Mouse (Mus musculus) MEL (cell line): ENCODE results near the gene Xirp2. TPM values are rescaled to one million over a fixed set of nuclear protein-coding genes. Genes with fewer than 3 reads are reported as not detected.

Experiments used
- DNase-seq: peaks from one replicate; pipeline ENCODE4 v3.0.0; 2011; ENCODE audit warnings: low read depth, low spot score
- H3K27ac ChIP-seq: 2 replicates; pipeline ENCODE4 v1.5.1; 2012; ENCODE audit warnings: low read depth, mild to moderate bottlenecking, control low read depth, low read length, moderate library complexity; ENCODE audit not compliant: control insufficient read depth
- H3K27me3 ChIP-seq, 2 experiments: fragments of 150-350 bp in 1 of 2; sonication (generic) in 1 of 2; 2 replicates each; pipeline ENCODE4 v1.6.1; 2012; ENCODE audit warnings: low read length in 2 of 2, mild to moderate bottlenecking in 2 of 2, improper control_type of control experiment in 1 of 2, moderate library complexity in 1 of 2; ENCODE audit not compliant: insufficient read depth in 2 of 2, control insufficient read depth in 1 of 2
- H3K36me3 ChIP-seq, 2 experiments: 2 replicates each; pipeline ENCODE4 v1.6.1; 2012 to 2014; ENCODE audit warnings: low read length in 2 of 2, improper control_type of control experiment in 1 of 2, inconsistent platforms in 1 of 2, mild to moderate bottlenecking in 1 of 2; ENCODE audit not compliant: insufficient read depth in 2 of 2, control insufficient read depth in 1 of 2
- H3K4me1 ChIP-seq, 2 experiments: fragments of 150-350 bp in 1 of 2; sonication (generic) in 1 of 2; 2 replicates each; pipeline ENCODE4 v1.6.1; 2012; ENCODE audit warnings: low read length in 2 of 2, improper control_type of control experiment in 1 of 2, mild to moderate bottlenecking in 1 of 2; ENCODE audit not compliant: insufficient read depth in 2 of 2, control insufficient read depth in 1 of 2
- H3K4me3 ChIP-seq, 2 experiments: fragments of 150-350 bp in 1 of 2; sonication (generic) in 1 of 2; 2 replicates each; pipeline ENCODE4 v1.5.1; 2012; ENCODE audit warnings: low read depth in 2 of 2, low read length in 2 of 2, mild to moderate bottlenecking in 2 of 2, moderate library complexity in 2 of 2, control low read depth in 1 of 2, improper control_type of control experiment in 1 of 2; ENCODE audit not compliant: control insufficient read depth in 1 of 2, insufficient read depth in 1 of 2
- H3K79me2 ChIP-seq: 2 replicates; pipeline ENCODE4 v1.6.1; 2012; ENCODE audit warnings: mild to moderate bottlenecking, low read length, moderate library complexity; ENCODE audit not compliant: control insufficient read depth, poor library complexity, insufficient read depth
- H3K9ac ChIP-seq: 2 replicates; pipeline ENCODE4 v1.6.1; 2012; ENCODE audit warnings: low read depth, mild to moderate bottlenecking, control low read depth, low read length, moderate library complexity; ENCODE audit not compliant: control insufficient read depth, poor library complexity, severe bottlenecking
- H3K9me3 ChIP-seq: fragments of 150-350 bp; sonication (generic); replicated peaks from 2 replicates; pipeline ENCODE4 v1.6.1; 2012; ENCODE audit warnings: mild to moderate bottlenecking, low read length, improper control_type of control experiment, moderate library complexity; ENCODE audit not compliant: insufficient read depth
- BHLHE40 ChIP-seq: IDR thresholded peaks from 2 replicates; pipeline ENCODE4 v1.6.1; 2012; ENCODE audit warnings: low read depth, mild to moderate bottlenecking, inconsistent platforms, low read length, improper control_type of control experiment, borderline replicate concordance
- CHD1 ChIP-seq: IDR thresholded peaks from 2 replicates; pipeline ENCODE4 v1.6.1; 2012; ENCODE audit warnings: low read depth, mild to moderate bottlenecking, inconsistent platforms, low read length, improper control_type of control experiment
- CHD2 ChIP-seq: IDR thresholded peaks from 2 replicates; pipeline ENCODE4 v1.6.1; 2011; ENCODE audit warnings: low read length, improper control_type of control experiment
- CTCF ChIP-seq, 3 experiments: IDR thresholded peaks in 2 of 3; conservative IDR thresholded peaks in 1 of 3; 2 replicates each; pipeline ENCODE4 v1.5.1; 2011 to 2012; ENCODE audit warnings: low read length in 3 of 3, low read depth in 2 of 3, mild to moderate bottlenecking in 2 of 3, improper control_type of control experiment in 1 of 3, inconsistent platforms in 1 of 3, mixed read lengths in 1 of 3, moderate library complexity in 1 of 3; ENCODE audit not compliant: control insufficient read depth in 1 of 3, insufficient read depth in 1 of 3, poor library complexity in 1 of 3, severe bottlenecking in 1 of 3
- EP300 ChIP-seq, 2 experiments: IDR thresholded peaks; 2 replicates each; pipeline ENCODE4 v1.6.1; 2011; ENCODE audit warnings: improper control_type of control experiment in 2 of 2, low read length in 2 of 2, low read depth in 1 of 2, mild to moderate bottlenecking in 1 of 2
- ETS1 ChIP-seq: IDR thresholded peaks from 2 replicates; pipeline ENCODE4 v1.6.1; 2012; ENCODE audit warnings: low read depth, mild to moderate bottlenecking, inconsistent platforms, low read length, improper control_type of control experiment, moderate library complexity
- GATA1 ChIP-seq: IDR thresholded peaks from 2 replicates; pipeline ENCODE4 v1.6.1; 2011; ENCODE audit warnings: low read depth, low read length, improper control_type of control experiment
- JUND ChIP-seq: IDR thresholded peaks from 2 replicates; pipeline ENCODE4 v1.6.1; 2011; ENCODE audit warnings: low read depth, mild to moderate bottlenecking, improper control_type of control experiment, low read length
- KAT2A ChIP-seq: conservative IDR thresholded peaks from 2 replicates; pipeline ENCODE4 v1.6.1; 2012; ENCODE audit warnings: low read depth, low read length, improper control_type of control experiment, inconsistent platforms
- MAX ChIP-seq: IDR thresholded peaks from 2 replicates; pipeline ENCODE4 v1.6.1; 2011; ENCODE audit warnings: low read length, improper control_type of control experiment
- MAZ ChIP-seq: IDR thresholded peaks from 2 replicates; pipeline ENCODE4 v1.6.1; 2012; ENCODE audit warnings: low read depth, mild to moderate bottlenecking, inconsistent platforms, low read length, improper control_type of control experiment
- MEF2A ChIP-seq: IDR thresholded peaks from 2 replicates; pipeline ENCODE4 v1.6.1; 2014; ENCODE audit warnings: low read depth, mild to moderate bottlenecking, inconsistent platforms, low read length, improper control_type of control experiment; ENCODE audit not compliant: poor library complexity, insufficient replicate concordance, severe bottlenecking; ENCODE audit errors: extremely low read depth
- MXI1 ChIP-seq: IDR thresholded peaks from 2 replicates; pipeline ENCODE4 v1.6.1; 2011; ENCODE audit warnings: mild to moderate bottlenecking, low read depth, low read length, improper control_type of control experiment
- NELFE ChIP-seq: IDR thresholded peaks from 2 replicates; pipeline ENCODE4 v1.6.1; 2011; ENCODE audit warnings: low read depth, low read length, improper control_type of control experiment
- NRF1 ChIP-seq: IDR thresholded peaks from 2 replicates; pipeline ENCODE4 v1.6.1; 2014; ENCODE audit warnings: low read depth, mild to moderate bottlenecking, inconsistent platforms, low read length, improper control_type of control experiment, moderate library complexity; ENCODE audit not compliant: poor library complexity, insufficient read depth, severe bottlenecking
- POLR2AphosphoS5 ChIP-seq: IDR thresholded peaks from 2 replicates; pipeline ENCODE4 v1.6.1; 2012; ENCODE audit warnings: low read depth, borderline replicate concordance, mild to moderate bottlenecking, inconsistent platforms, low read length, moderate library complexity, mixed read lengths
- RCOR1 ChIP-seq: IDR thresholded peaks from 2 replicates; pipeline ENCODE4 v1.6.1; 2012; ENCODE audit warnings: low read depth, mild to moderate bottlenecking, inconsistent platforms, low read length, improper control_type of control experiment
- SMC3 ChIP-seq: IDR thresholded peaks from 2 replicates; pipeline ENCODE4 v1.6.1; 2011; ENCODE audit warnings: low read depth, low read length, improper control_type of control experiment
- TBP ChIP-seq: IDR thresholded peaks from 2 replicates; pipeline ENCODE4 v1.8.0; 2011; ENCODE audit warnings: low read depth, low read length, improper control_type of control experiment
- TCF12 ChIP-seq: IDR thresholded peaks from 2 replicates; pipeline ENCODE4 v1.6.1; 2014; ENCODE audit warnings: low read depth, mild to moderate bottlenecking, inconsistent platforms, low read length, improper control_type of control experiment, moderate library complexity
- USF1 ChIP-seq: IDR thresholded peaks from 2 replicates; pipeline ENCODE4 v1.6.1; 2014; ENCODE audit warnings: low read depth, mild to moderate bottlenecking, inconsistent platforms, low read length, improper control_type of control experiment, moderate library complexity
- ZC3H11A ChIP-seq: IDR thresholded peaks from 2 replicates; pipeline ENCODE4 v1.6.1; 2012; ENCODE audit warnings: low read depth, mild to moderate bottlenecking, inconsistent platforms, low read length, improper control_type of control experiment
- ZMIZ1 ChIP-seq: IDR thresholded peaks from 2 replicates; pipeline ENCODE4 v1.6.1; 2012; ENCODE audit warnings: low read depth, mild to moderate bottlenecking, inconsistent platforms, low read length, improper control_type of control experiment, moderate library complexity
- polyA plus RNA-seq, 2 experiments: library from polyadenylated mRNA; stranded (reverse) in 1 of 2; unstranded in 1 of 2; fragments of >175 nt in 1 of 2; fragments of >200 nt in 1 of 2; gene quantifications; 2 replicates each; pipeline versions ENCODE4 v1.2.1 to v1.2.4; 2012; ENCODE audit warnings: low replicate concordance in 2 of 2, low read depth in 1 of 2; ENCODE audit not compliant: insufficient read length in 2 of 2, insufficient read depth in 1 of 2, missing spikeins in 1 of 2
- total RNA-seq: library from RNA; depleted of rRNA; stranded (reverse); fragments of 300-350 nt; gene quantifications from 2 replicates; pipeline ENCODE4 v1.2.3, GENCODE M21; 2012

Gene Xirp2
- total and polyA plus RNA-seq, 3 experiments, result not detected

DNA sequence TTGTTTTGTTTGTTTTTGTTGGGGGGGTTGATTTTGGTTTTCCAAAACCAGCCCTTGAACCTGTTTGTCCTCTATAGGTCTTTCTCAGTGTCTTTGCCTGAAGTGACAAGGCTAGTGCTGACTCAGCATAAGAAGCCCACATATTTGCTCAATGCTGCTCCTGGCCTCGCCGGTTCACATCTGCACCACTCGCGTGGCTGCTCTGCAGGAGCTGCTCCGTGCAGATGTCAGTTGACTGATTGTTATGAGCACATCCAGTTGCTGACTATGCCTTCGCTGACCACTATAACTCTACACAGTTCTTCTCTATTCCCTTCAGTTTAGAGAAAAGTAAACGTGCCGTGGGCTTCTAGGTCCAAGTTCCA lies 43.3 kb downstream of the Xirp2 start:
- no peak for DNase-seq
- TF ChIP-seq MAZ (no peak), EP300 (IDR thresholded peaks at IDR 0.05; ENCODE audit: low read depth in 1 of 2, low read length in 2 of 2) (no peak), TCF12 (no peak), CHD1 (no peak), GATA1 (no peak), MXI1 (no peak)
- Histone ChIP-seq H3K27me3 (no peaks in the 10 kb centered on the region), H3K79me2 (no peaks in the 10 kb centered on the region), H3K36me3 (no peaks in the 10 kb centered on the region), H3K27ac (no peak overlapping the region), H3K4me1 (no peaks in the 10 kb centered on the region), H3K9me3 (no peaks in the 10 kb centered on the region), H3K9ac (no peak overlapping the region), H3K4me3 (no peak overlapping the region)

GRCm38 (mm10) chr2:67505457-67505856 lies 59.7 kb downstream of the Xirp2 start:
- Histone ChIP-seq H3K4me3 (no peak overlapping the region), H3K27ac (no peak overlapping the region), H3K27me3 (no peaks in the 10 kb centered on the region), H3K9ac (no peak overlapping the region), H3K4me1 (no peaks in the 10 kb centered on the region), H3K9me3 (no peaks in the 10 kb centered on the region), H3K36me3 (no peaks in the 10 kb centered on the region), H3K79me2 (no peaks in the 10 kb centered on the region)
- DNase-seq, result no peak
- TF ChIP-seq ZMIZ1 (no peak), CTCF (IDR thresholded peaks at IDR 0.05 in 2 of 3, conservative IDR thresholded peaks at IDR 0.05 in 1 of 3; ENCODE audit: control insufficient read depth in 1 of 3, insufficient read depth in 1 of 3, low read depth in 2 of 3, low read length in 3 of 3, poor library complexity in 1 of 3, severe bottlenecking in 1 of 3) (no peak), NRF1 (no peak), KAT2A (no peak), NELFE (no peak), SMC3 (no peak), CHD1 (no peak), MEF2A (no peak), CHD2 (no peak), MAX (no peak), USF1 (no peak), BHLHE40 (no peak), RCOR1 (no peak), ETS1 (no peak), POLR2AphosphoS5 (no peak), JUND (no peak), TBP (no peak), ZC3H11A (no peak), MAZ (no peak)
